Mouse (Mus musculus) testis, postnatal 14 days (tissue): ENCODE measurements around the gene Fam57b.

Experiments used
- DNase-seq: peaks from one replicate; pipeline ENCODE4 v3.0.0; 2021; ENCODE audit warnings: low spot score

The Fam57b gene

GRCm38 (mm10) chr7:126831539-126831938 is 34.1 kb downstream of the Fam57b start, which contains the start of gene 4930451I11Rik:
Gene 4930451I11Rik (minus strand): TSS chr7:126831639.
- DNase-seq: no peak

- peak; percentile 63 for DNase-seq
Measured at GRCm38 (mm10) chr7:126832036-126832598, 34.6 kb downstream of the Fam57b start.

GRCm38 (mm10) chr7:126833294-126833693 is 35.8 kb downstream of the Fam57b start:
- DNase-seq: no peak

DNA sequence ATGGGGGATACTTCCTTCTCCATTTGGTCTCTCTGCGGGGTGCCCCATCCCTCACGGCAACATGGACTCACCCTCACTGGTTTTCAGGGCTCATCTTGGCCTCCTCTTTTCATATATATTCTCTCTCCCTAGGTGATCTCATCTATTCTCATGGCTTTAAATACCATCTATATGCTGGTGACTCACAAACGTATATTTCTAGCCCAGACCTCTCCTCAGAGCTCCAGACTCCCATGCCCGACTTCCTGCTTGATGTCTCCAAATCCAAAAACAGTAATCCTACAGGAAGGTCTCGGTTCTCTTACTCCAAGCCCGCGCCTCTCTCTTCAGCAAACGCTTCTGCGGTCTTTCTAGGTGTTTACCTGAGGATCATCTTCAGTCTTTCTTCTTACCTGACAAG is 45.8 kb downstream of the Fam57b start:
- DNase-seq: no peak

GRCm38 (mm10) chr7:126845516-126845915 is 48.0 kb downstream of the Fam57b start:
- DNase-seq: no peak

GRCm38 (mm10) chr7:126847116-126847420 is 49.6 kb downstream of the Fam57b start, which contains the start of gene Doc2a:
Gene Doc2a (plus strand): TSS chr7:126847416.
- no peak for DNase-seq

DNA sequence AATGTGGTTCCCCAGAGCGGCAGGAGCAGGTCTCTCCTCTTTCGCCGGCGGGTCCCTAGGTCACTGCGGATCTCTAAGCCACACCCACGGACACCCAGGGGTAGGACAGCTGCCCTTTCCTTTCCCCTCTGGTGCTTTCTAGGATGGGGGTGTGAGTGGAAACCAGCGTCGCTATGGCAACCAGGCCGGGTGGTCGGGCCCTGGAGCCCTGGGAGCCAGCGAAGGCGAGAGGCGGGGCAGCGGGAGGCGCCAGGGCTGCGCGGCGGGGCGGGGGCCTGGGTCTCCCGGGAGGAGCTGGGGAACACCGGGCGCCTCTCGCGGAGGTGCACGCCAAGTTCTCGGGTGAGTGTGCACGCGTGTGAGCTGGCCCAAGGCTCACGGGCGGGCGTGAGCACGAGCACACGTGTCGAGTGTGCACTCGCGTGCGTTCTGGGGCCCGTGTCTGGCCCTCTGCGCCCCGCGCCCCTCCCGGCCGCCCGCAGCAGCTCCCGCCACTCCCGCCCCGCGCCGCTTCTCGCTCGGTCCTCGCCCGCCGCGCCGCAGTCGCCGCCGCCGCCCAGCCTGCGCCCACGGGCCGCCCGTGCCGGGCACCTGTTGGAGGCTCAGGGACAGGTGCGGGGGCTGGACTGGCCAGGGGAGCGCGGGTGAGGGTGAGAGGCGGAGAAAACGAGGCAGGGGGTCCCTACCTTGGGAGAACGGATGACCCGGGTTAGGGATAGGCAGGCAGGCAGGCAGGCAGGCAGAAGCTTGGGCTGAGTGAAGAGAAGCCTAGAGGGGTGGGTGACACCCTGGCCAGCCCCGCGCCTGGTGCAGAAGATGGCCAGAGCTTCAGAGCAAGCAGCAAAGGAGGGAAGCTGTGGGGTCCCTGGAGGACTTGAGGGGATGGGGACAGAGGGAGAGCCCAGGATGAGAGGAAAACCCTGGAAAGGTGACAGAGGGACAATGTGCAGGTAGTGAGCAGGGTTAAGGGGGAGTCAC is 50.2 kb downstream of the Fam57b start:
- DNase-seq: peak; percentile 57

GRCm38 (mm10) chr7:126848794-126849193 is 51.3 kb downstream of the Fam57b start:
- DNase-seq: no peak

GRCm38 (mm10) chr7:126850161-126850560 is 52.7 kb downstream of the Fam57b start:
- no peak for DNase-seq

- DNase-seq: no peak
Measured at GRCm38 (mm10) chr7:126851192-126851591, 53.7 kb downstream of the Fam57b start.

GRCm38 (mm10) chr7:126853454-126853853 is 56.0 kb downstream of the Fam57b start:
- DNase-seq: no peak

GRCm38 (mm10) chr7:126855641-126856040 is 58.2 kb downstream of the Fam57b start:
- no peak for DNase-seq

GRCm38 (mm10) chr7:126856741-126857420 is 59.4 kb downstream of the Fam57b start:
- no peak for DNase-seq

- DNase-seq: no peak
Measured at GRCm38 (mm10) chr7:126860987-126861386, 63.5 kb downstream of the Fam57b start.

GRCm38 (mm10) chr7:126861429-126862130 is 64.1 kb downstream of the Fam57b start, which contains the start of gene Hirip3:
Gene Hirip3 (plus strand): TSS chr7:126861972.
- DNase-seq: peak; percentile 96

GRCm38 (mm10) chr7:126862147-126862784 is 64.8 kb downstream of the Fam57b start, which contains the start of gene Ino80e:
Gene Ino80e (minus strand): TSS chr7:126862377.
- DNase-seq: peak; percentile 93

GRCm38 (mm10) chr7:126863791-126864190 is 66.3 kb downstream of the Fam57b start:
- no peak for DNase-seq

GRCm38 (mm10) chr7:126867534-126867933 is 70.1 kb downstream of the Fam57b start:
- no peak for DNase-seq

GRCm38 (mm10) chr7:126868003-126868402 is 70.5 kb downstream of the Fam57b start:
- DNase-seq: no peak

DNA sequence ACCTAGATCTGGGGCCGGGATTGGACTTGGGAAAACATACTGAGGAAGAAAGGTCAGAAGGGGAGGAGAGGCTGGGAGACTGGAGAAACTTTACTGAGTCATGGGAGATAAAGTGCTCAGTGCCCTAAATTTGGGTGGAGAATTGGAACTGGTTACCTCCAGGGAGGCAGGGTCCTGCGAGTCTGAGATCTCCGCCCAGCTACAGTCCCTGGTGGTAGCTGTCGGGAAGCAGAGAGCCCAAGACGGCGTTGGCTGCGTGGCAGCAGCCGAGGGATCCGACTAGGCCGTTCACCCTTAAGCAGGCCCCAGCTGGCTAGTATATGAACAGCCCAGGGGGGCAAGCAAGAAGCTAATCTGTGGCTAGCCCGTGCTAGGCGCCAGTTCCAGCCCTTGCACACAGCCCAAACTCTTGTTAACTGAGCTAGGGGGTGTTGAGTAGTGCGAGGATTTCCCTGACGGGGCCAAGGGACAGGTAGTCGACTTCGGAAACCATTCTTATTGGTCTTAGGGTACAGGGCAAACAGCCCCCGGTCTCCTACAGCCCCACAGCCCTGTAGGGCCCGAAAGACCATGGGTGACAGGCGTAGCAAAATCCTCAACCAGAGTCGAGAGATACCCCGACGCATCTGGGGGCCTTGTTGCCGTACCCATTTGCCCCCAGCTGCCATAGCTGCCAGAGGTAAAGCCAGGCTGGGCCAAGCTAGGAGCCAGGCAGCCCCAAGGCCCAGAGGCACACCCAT is 72.5 kb downstream of the Fam57b start:
- no peak for DNase-seq

- DNase-seq: no peak
Measured at GRCm38 (mm10) chr7:126870520-126870891, 73.0 kb downstream of the Fam57b start.
